Mouse (Mus musculus) lung, adult 2 months (tissue): ENCODE data around the gene Aspa. TPM values are rescaled to one million over a fixed set of nuclear protein-coding genes. Genes with fewer than 3 reads are reported as not detected.
"Not testable (repeated sequence)": the region's sequence is repeated elsewhere in the genome, so short reads cannot be mapped to it uniquely, and the experiment has no call there.

Source experiments
- DNase-seq: peaks from one replicate; pipeline ENCODE4 v3.0.0; 2022
- H3K4me1 ChIP-seq: fragments of 200-500 bp; 2 replicates; pipeline ENCODE4 v1.6.1; 2011; ENCODE audit warnings: low read length; ENCODE audit not compliant: control insufficient read depth, insufficient read depth
- H3K4me3 ChIP-seq: fragments of 200-500 bp; replicated peaks from 2 replicates; pipeline ENCODE3; 2011; ENCODE audit warnings: low read depth, mild to moderate bottlenecking, control low read depth, low read length; ENCODE audit errors: extremely low read depth
- CTCF ChIP-seq: fragments of 200-500 bp; IDR thresholded peaks from 2 replicates; pipeline ENCODE4 v1.5.1; 2011; ENCODE audit warnings: mild to moderate bottlenecking, low read length, control low read depth; ENCODE audit not compliant: insufficient read depth
- POLR2A ChIP-seq: fragments of 200-500 bp; IDR thresholded peaks from 2 replicates; pipeline ENCODE4 v1.6.1; 2011; ENCODE audit warnings: low read depth, mild to moderate bottlenecking, control low read depth, low read length, borderline replicate concordance; ENCODE audit errors: extremely low read depth
- WGBS: fragments of 180-500 bp; shearing (Covaris S2); methylation state at CpG from one replicate; pipeline ENCODE4 v1.1.7; 2018; 5-methylcytosine and 5-hydroxymethylcytosine counted together
- polyA plus RNA-seq: library from polyadenylated mRNA; depleted of rRNA; stranded (reverse); fragments of >200 nt; gene quantifications from 2 replicates; pipeline ENCODE4 v1.2.3, GENCODE M21; 2012; rRNA removed

Aspa gene
- polyA plus RNA-seq = 1.5 and 2.2 TPM in 2 replicates

GRCm38 (mm10) chr11:73329442-73329841, at the start of gene Aspa, which contains the start of the genes Gm49340 and Spata22:
TSS of gene Aspa (minus strand) at chr11:73329596.
TSS of gene Gm49340 (plus strand) at chr11:73329741.
TSS of gene Spata22 (plus strand) at chr11:73329741.
- WGBS = 80% methylated on average over 27 of the region's 27 CpGs
- Histone ChIP-seq H3K4me1 (no peaks in the 10 kb centered on the region), H3K4me3 (no peak within 1 kb of the TSS)
- DNase-seq = no peak
- TF ChIP-seq POLR2A = no peak
- no peak for TF ChIP-seq CTCF

DNA sequence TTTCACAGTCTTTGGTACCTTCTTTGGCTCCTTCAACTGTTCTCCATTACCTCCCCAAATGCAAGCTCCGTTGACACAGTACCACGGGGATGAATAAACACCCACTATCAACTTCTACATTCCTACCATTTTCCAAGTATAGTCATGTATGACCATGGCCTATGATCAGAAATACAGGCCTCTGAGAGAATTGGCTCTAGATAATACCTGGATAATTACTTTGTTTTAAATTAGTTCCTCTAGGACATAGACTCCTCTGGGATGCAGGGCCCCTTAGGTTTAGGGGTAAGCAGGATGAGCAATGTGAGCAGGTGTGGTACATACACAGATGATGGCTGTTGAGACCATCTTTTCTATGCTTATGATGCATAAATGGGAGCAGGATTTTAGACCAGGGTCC, 41.5 kb upstream of the Aspa start, which contains the start of gene Olfr376:
Olfr376 (plus strand) TSS at position 301 of the 400 bp plus-strand sequence.
- no peaks in the 10 kb centered on the region for H3K4me1 ChIP-seq
- WGBS = 73% methylated on average over 2 of the region's 2 CpGs
- TF ChIP-seq POLR2A (no peak), CTCF (no peak)
- no peak for DNase-seq
- H3K4me3 ChIP-seq = no peak within 1 kb of the TSS

DNA sequence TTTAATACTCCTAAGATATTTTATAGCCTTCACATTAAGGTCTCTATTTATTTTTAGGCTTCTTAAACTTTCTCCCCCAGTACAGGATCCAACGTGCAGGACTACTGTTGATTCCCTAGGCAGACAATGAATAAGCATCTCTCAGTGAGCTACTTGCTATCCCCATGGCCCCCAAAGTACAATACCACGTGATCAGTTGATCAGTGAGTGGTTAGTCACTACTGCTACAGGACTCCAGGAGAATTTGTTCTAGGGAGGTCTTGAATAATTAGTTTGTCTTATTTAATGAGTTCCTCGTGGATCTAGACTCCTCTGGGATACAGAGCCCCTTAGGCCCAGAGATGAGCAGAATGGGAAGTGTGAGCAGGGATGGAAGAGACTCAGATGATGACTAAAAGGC, 21.1 kb upstream of the Aspa start, which contains the start of gene Olfr20:
Olfr20 (plus strand) TSS at position 301 of the 400 bp plus-strand sequence.
- no peak within 1 kb of the TSS for H3K4me3 ChIP-seq
- TF ChIP-seq CTCF = no peak
- TF ChIP-seq POLR2A = no peak
- 43% methylated on average over 3 of the region's 3 CpGs for WGBS
- H3K4me1 ChIP-seq = no peaks in the 10 kb centered on the region
- no peak for DNase-seq

- no peak for TF ChIP-seq CTCF
- no peak for TF ChIP-seq POLR2A
- WGBS = 70% methylated on average over 4 of the region's 4 CpGs
- DNase-seq = no peak
- H3K4me1 ChIP-seq = no peaks in the 10 kb centered on the region
- no peak overlapping the region for H3K4me3 ChIP-seq
Measured at GRCm38 (mm10) chr11:73336919-73337318, 7.5 kb upstream of the Aspa start.

GRCm38 (mm10) chr11:73333357-73333756, 4.0 kb upstream of the Aspa start:
- 81% methylated on average over 2 of the region's 2 CpGs for WGBS
- Histone ChIP-seq H3K4me1 (no peaks in the 10 kb centered on the region), H3K4me3 (no peak overlapping the region)
- no peak for DNase-seq
- TF ChIP-seq CTCF = no peak
- TF ChIP-seq POLR2A = no peak

GRCm38 (mm10) chr11:73327361-73327760, 2.0 kb downstream of the Aspa start:
- TF ChIP-seq POLR2A = no peak
- TF ChIP-seq CTCF = no peak
- Histone ChIP-seq H3K4me3 (no peak overlapping the region), H3K4me1 (no peaks in the 10 kb centered on the region)
- WGBS = 47% methylated on average over 4 of the region's 4 CpGs
- DNase-seq = no peak

DNA sequence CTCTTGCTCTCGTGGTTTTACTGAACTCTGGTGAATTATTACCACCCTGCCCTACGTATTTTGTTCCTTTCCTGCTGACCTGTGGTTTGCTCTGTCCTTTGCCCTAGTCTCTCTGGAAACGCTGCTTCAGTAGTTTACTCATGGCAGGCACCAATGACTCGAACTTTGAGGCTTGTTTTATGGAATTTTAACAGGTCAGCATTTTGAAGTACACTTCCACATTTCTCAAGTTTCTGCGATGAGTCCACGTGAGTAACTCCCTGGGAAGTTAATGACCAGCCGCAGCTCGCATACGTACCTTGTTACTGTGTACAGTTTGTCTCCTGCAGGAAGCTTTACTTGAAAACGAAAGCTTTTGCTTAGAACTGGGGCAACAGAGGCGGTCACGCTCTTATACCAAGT, 2.9 kb downstream of the Aspa start:
- 20% methylated on average over 12 of the region's 12 CpGs for WGBS
- peak; percentile 7 for DNase-seq
- Histone ChIP-seq H3K4me1 (no peaks in the 10 kb centered on the region), H3K4me3 (peak overlapping the region; percentile 32)
- TF ChIP-seq POLR2A (no peak), CTCF (no peak)

- Histone ChIP-seq H3K4me1 (no peaks in the 10 kb centered on the region), H3K4me3 (peak overlapping the region; percentile 63)
- TF ChIP-seq CTCF (no peak), POLR2A (no peak)
- DNase-seq = no peak
- WGBS = 47% methylated on average over 9 of the region's 9 CpGs
Measured at GRCm38 (mm10) chr11:73323906-73324830, 5.2 kb downstream of the Aspa start.

DNA sequence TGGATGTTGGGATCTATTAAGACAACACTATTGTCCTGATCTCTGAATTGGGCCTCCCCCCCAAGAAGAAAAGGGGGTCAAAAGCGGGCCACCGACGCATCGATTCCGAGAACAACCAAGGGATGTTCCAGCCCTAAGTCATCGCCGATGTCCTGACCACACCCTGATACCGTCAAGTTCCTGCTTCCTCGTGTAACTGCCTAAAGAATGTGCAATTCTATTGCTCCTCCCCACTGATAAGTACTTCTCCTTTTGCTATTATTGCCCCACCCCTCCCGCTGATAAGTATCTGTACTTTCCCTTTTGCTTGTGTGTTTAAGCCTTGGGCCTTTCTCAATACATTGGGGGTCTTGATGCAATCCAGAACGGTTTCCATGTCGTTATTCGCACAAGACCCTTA, 8.3 kb downstream of the Aspa start:
- 84% methylated on average over 13 of the region's 13 CpGs for WGBS
- not testable (repeated sequence) for DNase-seq, H3K4me1 ChIP-seq, H3K4me3 ChIP-seq

GRCm38 (mm10) chr11:73318581-73318980, 10.8 kb downstream of the Aspa start:
- H3K4me3 ChIP-seq, DNase-seq, H3K4me1 ChIP-seq: not testable (repeated sequence)
- 55% methylated on average over 2 of the region's 2 CpGs for WGBS
